Mouse (Mus musculus) kidney, adult 2 months (tissue): Measurements from ENCODE around the gene 1520401A03Rik.

Source experiments
- CTCF ChIP-seq: fragments of 200-500 bp; conservative IDR thresholded peaks from 2 replicates; pipeline ENCODE4 v1.5.1; 2011; ENCODE audit warnings: low read depth, mild to moderate bottlenecking, control low read depth, low read length, moderate library complexity, mixed read lengths; ENCODE audit not compliant: insufficient read depth, insufficient read length
- POLR2A ChIP-seq: fragments of 200-500 bp; IDR thresholded peaks from one replicate; pipeline ENCODE4 v1.6.1; 2011; ENCODE audit warnings: low read depth, low read length, control low read depth

- no peak for TF ChIP-seq CTCF
- TF ChIP-seq POLR2A = no peak
Observed at GRCm38 (mm10) chr17:23672761-23673160, 49.8 kb downstream of the 1520401A03Rik start.
